Mouse (Mus musculus): Measurements from ENCODE around the gene Ppp3ca.

DNA sequence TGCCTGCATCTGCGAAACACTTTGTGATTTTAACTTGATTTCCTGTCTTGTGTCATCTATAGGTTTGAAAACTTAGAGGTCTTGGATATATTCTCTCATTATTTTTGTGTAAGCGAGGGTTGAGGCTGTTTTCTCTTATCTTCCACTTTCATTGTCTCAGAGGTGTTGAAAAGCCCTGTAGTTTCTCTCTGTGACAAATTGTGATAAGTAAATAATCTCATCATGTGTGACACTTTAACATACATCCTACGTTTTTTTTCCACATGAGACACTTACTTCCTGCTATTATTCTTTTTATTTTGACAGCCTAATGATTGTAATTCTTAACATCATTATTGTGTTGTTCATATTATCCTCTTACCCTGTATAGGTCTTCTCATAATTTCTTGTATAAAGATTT is 140.3 kb downstream of the Ppp3ca start:
- TF ChIP-seq POLR2A (IDR thresholded peaks at IDR 0.05; ENCODE audit: extremely low read depth, insufficient read depth, low read length), result no peak
- TF ChIP-seq CTCF (IDR thresholded peaks at IDR 0.05; ENCODE audit: extremely low read depth, insufficient read depth, low read length), result no peak
